Mouse (Mus musculus) layer of hippocampus, adult 9-10 months (tissue): Measurements from ENCODE around the gene Fam240a.
A peak's percentile ranks its signal among the peaks of the same experiment; 100 is the strongest.

Source experiments
- DNase-seq: peaks from one replicate; pipeline ENCODE4 v3.0.0; 2022; ENCODE audit warnings: low spot score

The Fam240a gene

GRCm38 (mm10) chr9:110893429-110893828 lies 23.2 kb downstream of the Fam240a start:
- no peak for DNase-seq

DNA sequence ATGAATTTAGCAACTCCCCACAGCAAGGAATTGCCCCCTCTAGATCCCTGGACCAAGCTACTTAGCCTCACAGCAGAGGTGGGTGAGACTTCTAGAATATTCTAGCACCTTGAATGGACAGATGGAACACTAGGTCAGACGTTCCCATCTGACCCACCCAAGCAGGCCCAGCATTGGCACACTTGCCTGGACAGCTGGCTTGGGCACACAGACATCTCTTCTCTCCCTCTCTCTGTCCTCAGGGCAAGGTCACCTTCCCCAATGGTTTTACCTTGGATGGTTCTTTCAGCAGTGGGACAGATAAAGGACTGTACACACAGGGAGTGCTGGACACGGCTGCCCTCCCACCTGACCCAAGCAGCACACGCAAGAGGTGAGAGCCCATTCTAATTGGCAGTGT lies 24.1 kb downstream of the Fam240a start:
- no peak for DNase-seq

- DNase-seq, result no peak
Measured at GRCm38 (mm10) chr9:110891077-110891828, 25.4 kb downstream of the Fam240a start.

DNA sequence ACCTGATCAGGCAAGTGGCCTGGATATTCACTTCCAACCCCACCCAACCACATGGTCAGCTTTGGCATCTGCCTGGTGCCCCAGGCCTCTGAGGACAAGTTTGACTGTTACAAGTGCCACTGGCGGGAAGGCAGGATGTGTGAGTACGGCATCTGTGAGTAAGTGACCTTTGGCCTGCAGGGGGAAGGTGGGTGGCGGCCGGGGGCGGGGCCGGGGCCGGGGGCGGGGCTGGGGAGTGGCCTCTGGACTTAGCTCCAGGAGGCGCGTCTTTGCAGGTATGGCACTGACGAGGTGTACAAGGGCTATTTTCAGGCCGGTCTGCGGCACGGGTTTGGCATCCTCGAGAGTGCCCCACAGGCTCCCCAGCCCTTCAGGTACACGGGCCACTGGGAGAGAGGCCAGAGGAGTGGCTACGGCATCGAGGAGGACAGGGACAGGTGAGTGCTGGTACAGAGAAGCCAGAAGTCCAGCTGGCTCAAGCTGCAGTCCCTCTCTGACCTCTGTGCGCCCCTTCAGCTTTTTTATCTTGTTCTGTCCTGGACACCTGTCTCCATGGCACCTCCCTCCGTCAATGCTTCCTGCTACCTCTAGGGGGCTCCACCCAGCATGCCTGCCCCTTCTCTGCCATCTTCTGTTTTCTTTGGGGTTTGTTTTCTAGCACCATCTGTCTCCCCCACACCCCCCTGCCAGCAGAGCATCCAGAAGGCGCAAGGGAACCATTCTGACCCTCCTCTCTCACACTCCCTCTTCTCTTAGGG lies 26.5 kb downstream of the Fam240a start:
- no peak for DNase-seq

GRCm38 (mm10) chr9:110888935-110889334 lies 27.7 kb downstream of the Fam240a start:
- DNase-seq, result no peak

- DNase-seq, result no peak
Measured at GRCm38 (mm10) chr9:110887388-110888303, 29.0 kb downstream of the Fam240a start.

- no peak for DNase-seq
Measured at GRCm38 (mm10) chr9:110881953-110882352, 34.7 kb downstream of the Fam240a start.

DNA sequence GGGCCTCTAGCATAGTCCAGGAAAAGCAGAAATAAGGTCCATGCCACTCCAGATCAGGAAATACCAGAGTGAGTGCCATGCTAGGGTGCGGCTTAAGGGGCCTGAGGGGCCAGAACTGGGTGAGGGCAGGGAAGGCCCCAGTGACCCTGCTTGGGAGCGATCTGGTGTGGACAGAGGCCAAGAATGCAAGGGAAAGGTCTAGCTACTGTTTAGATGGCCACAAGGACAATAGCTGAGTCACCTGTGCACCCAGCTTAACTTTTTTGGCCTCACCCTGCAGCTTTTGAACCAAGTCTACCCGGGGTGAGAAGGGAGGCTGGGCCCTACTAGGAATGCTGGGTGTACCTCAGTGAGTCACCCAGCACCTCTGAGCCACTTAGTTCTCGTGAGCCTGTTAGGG lies 35.9 kb downstream of the Fam240a start:
- no peak for DNase-seq

DNA sequence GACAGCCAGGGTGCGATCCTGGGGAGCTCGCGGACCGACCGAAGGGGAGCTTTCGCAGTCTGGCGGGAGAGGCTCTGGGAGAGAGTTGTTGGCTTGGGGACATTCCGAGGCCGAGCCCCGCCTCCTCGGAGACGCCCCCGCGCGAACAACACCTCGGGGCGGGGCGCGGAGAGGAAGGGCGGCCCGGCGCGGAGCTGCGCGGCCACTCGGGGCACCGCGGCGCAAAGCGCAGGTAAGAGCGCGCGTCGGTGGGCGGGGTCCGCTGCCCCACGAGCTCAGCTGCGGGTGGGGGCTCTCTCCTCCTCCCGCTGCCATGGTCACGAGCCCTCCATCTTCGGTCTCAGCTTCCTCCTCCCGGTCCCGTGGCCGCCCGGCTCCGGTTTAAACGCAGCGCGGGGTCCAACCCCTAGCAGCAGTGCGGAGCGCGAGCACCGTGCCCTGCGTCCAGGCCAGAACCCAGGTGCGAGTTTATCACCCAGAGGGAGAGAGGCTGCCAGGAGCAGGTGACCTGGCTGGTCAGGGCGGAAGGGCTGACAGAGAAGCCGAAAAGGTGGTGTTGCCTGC lies 36.6 kb downstream of the Fam240a start, which contains the start of gene Tmie:
Gene Tmie (minus strand): TSS at position 116 of the 564 bp plus-strand sequence.
- DNase-seq, result no peak

DNA sequence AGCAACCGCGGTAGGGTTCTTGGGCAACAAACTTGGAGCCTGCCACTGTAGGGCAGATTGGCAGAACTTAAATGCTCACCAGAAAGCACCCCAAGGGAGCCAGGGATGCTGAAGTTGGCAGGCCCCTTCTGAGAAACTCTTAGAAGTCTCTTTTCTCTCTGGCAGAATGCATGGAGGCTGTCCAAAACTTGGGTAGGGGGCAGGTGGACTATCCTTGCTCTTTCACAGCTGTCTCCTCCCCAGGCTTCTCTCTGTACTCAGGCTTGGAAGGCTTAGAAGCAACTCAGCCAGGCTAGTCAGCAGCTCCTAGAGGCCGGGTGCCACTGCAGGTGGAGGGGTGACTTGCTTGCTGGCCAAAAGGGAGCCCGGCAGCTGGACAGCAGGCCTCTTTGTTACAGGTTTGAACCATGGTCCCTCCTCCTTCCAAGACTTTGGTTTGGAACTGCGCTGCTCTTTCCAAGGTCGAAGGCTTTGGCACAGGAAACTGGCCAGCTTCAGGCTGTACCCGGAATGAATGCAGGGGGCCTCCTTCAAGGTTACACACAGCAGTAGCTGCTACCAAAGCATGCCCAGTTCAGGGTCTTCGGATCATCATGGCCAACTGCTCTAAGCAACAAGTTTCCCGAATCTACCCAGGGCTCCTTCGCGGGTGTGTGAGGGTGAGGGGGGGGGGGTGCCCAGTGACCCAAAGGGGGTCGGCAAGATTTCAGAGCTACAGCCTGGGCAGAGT lies 37.3 kb downstream of the Fam240a start, which contains the start of gene Als2cl:
Gene Als2cl (plus strand): TSS at position 680 of the 730 bp plus-strand sequence.
- DNase-seq, result no peak

DNA sequence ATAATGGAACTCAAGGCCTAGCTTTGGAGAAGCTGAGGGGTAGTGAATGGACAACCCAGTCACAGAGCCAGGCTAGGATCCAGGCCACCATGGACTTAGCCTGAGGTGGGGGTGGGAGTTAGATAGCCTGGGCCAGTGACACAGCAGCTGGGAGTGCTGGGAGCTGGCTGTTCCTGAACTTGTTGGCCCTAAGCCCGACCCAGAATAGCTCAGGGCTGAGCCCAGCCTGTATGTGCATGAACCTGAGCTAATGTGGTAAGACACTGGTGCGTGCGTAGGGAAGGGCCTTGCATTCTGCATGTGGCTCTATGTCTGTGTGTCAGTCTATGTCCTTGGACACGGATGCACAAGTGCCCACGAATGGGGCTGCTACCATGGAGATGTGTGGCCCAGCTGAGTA lies 38.8 kb downstream of the Fam240a start:
- no peak for DNase-seq

DNA sequence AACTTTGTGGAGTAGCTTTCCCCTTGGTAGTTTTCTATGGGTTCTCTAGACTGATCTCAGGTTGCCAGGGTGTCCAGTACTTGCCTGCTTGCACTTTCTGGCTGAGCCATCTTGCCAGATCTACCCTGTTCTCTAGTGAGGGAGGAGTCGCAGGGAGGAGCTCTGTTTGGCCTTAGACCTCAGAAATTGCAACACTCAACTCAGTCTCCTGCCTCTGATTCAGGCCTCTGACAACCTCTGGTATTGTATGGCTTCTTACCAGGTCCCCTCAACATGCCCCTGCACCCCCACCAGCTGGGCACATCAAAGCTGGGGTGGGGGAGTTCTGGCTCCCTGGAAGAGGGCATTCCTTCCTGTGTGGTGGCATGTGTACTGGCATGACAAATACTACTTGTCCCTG lies 39.3 kb downstream of the Fam240a start:
- DNase-seq, result no peak

- no peak for DNase-seq
Measured at GRCm38 (mm10) chr9:110875288-110875695, 41.4 kb downstream of the Fam240a start.

GRCm38 (mm10) chr9:110874660-110875191 lies 41.9 kb downstream of the Fam240a start:
- DNase-seq, result no peak

GRCm38 (mm10) chr9:110873681-110874659 lies 42.7 kb downstream of the Fam240a start:
- no peak for DNase-seq

DNA sequence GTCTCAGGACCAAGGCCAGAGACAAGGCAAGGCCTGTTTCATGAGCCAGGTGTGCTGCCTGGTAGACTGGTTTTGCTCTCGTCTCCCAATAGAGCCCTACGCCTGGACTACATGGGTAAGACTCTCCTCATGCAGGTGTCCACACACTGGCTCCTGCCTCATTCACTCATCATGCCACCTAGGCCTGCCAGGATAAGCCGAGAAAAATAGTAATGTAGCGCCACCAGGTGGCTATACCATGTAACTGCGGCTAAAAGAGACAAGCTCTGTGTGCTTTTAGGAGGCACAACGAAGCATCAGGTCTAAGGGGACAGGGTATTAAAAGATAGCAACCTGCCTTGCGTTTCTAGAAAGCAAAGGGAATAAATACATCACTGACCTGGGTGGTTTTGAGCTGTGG lies 45.6 kb downstream of the Fam240a start:
- peak; percentile 24 for DNase-seq
